Mouse (Mus musculus): ENCODE measurements around the gene Gm20518. TPM values are rescaled to one million over a fixed set of nuclear protein-coding genes. Genes with fewer than 3 reads are reported as not detected.

Gene Gm20518
- polyA plus RNA-seq, 1 experiment from 2014 or later, result 0.54 TPM

- Histone ChIP-seq H3K4me2 (ENCODE audit: low read length) (no peak overlapping the region), H3K27me3 (ENCODE audit: control insufficient read depth, insufficient read depth, low read length) (no peaks in the 10 kb centered on the region), H3K9me3 (ENCODE audit: control insufficient read depth, low read length) (no peaks in the 10 kb centered on the region), H3K36me3 (ENCODE audit: control insufficient read depth, insufficient read depth, low read length) (peaks cover 28% of the 10 kb centered on the region), H3K9ac (replicated peaks; ENCODE audit: low read length) (no peak overlapping the region), H3K27ac (replicated peaks; ENCODE audit: low read depth, low read length) (no peak overlapping the region), H3K4me3 (replicated peaks; ENCODE audit: low read depth, low read length) (no peak overlapping the region), H3K4me1 (ENCODE audit: control insufficient read depth, insufficient read depth, low read length) (peaks cover 7% of the 10 kb centered on the region; the same call in 1 of the 2 replicates)
- WGBS, result 96% methylated on average over 2 of the region's 2 CpGs
- no peak for ATAC-seq (ENCODE audit: low FRiP score, low TSS enrichment)
- no peak for DNase-seq
Observed at GRCm38 (mm10) chr16:17865293-17865692, 26.2 kb downstream of the Gm20518 start.

DNA sequence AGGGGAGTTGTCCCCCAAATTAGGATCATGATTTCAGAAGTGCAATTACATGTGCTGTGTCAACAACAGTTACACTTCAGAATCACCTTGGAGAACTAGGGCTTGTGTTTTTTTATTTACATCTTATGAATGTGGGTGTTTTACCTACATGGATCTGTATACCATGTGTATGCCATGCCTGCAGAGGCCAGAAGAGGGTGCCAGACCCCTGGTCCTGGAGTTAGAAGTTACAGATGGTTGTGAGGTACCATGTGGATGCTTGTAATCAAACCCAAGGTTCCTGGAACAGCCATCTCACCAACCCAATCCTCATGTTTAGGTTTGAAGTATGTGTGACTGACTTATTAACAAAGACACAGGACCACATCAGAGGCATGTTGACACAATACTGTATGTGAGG, 32.9 kb downstream of the Gm20518 start:
- Histone ChIP-seq H3K36me3 (ENCODE audit: control insufficient read depth, insufficient read depth, low read length) (peaks cover 62% of the 10 kb centered on the region), H3K4me3 (replicated peaks; ENCODE audit: low read depth, low read length) (no peak overlapping the region), H3K9ac (replicated peaks; ENCODE audit: low read length) (no peak overlapping the region), H3K9me3 (ENCODE audit: control insufficient read depth, low read length) (no peaks in the 10 kb centered on the region), H3K4me2 (ENCODE audit: low read length) (no peak overlapping the region), H3K27ac (replicated peaks; ENCODE audit: low read depth, low read length) (no peak overlapping the region), H3K4me1 (ENCODE audit: control insufficient read depth, insufficient read depth, low read length) (peaks cover 7% of the 10 kb centered on the region; the same call in 1 of the 2 replicates), H3K27me3 (ENCODE audit: control insufficient read depth, insufficient read depth, low read length) (no peaks in the 10 kb centered on the region)
- ATAC-seq (ENCODE audit: low FRiP score, low TSS enrichment), result no peak
- DNase-seq, result peak; percentile 61

DNA sequence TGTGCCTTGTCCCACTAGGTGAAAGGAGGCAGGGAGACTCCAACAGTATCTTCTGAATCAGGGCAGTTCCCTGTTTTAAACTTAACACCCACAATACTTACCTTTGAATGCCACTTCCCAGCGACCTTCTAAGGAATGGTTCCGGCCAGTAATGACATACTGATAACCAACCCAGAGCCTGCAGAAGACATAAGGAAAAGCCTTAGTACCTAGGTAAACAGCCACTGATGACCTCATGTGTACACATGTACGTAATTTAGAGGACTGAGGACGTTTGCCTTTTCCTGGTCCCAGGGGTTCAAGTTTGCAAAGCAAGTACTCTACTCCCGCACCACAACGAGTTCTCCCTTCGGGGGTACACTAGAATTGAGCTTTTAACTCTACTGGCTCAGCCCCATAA, 34.3 kb downstream of the Gm20518 start:
- no peak overlapping the region for H3K27ac ChIP-seq (replicated peaks; ENCODE audit: low read depth, low read length)
- H3K4me1 ChIP-seq (ENCODE audit: control insufficient read depth, insufficient read depth, low read length), result 0 out of 2 replicates have a peak, but pooled peaks cover 3% of the 10 kb centered on the region
- no peaks in the 10 kb centered on the region for H3K27me3 ChIP-seq (ENCODE audit: control insufficient read depth, insufficient read depth, low read length)
- H3K9ac ChIP-seq (replicated peaks; ENCODE audit: low read length), result no peak overlapping the region
- WGBS, result 93% methylated on average over 7 of the region's 7 CpGs
- H3K36me3 ChIP-seq (ENCODE audit: control insufficient read depth, insufficient read depth, low read length), result peaks cover 74% of the 10 kb centered on the region
- no peaks in the 10 kb centered on the region for H3K9me3 ChIP-seq (ENCODE audit: control insufficient read depth, low read length)
- no peak overlapping the region for H3K4me2 ChIP-seq (ENCODE audit: low read length)
- H3K4me3 ChIP-seq (replicated peaks; ENCODE audit: low read depth, low read length), result no peak overlapping the region
- ATAC-seq (ENCODE audit: low FRiP score, low TSS enrichment), result no peak
- no peak for DNase-seq

DNA sequence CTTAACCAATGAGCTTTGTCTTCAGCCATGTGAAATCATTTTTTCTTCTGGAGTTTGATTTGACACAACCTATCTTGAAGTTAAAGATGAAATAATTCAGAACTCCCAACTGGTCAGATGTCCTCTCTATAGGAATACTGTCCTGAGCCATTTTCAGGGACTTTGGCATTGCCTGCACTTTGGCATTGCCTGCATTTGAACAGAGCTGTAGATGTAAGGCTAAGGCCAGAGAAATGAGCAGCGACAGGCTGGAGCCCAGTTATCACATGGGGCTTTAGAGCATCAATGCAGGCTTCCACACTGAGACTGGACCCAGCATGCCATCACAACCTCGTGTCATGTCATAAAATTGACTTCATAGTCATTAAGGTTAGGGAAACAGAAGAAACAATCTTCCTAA, 38.2 kb downstream of the Gm20518 start:
- Histone ChIP-seq H3K27ac (replicated peaks; ENCODE audit: low read depth, low read length) (no peak overlapping the region), H3K4me1 (ENCODE audit: control insufficient read depth, insufficient read depth, low read length) (no peaks in the 10 kb centered on the region), H3K4me2 (ENCODE audit: low read length) (no peak overlapping the region), H3K9me3 (ENCODE audit: control insufficient read depth, low read length) (no peaks in the 10 kb centered on the region), H3K36me3 (ENCODE audit: control insufficient read depth, insufficient read depth, low read length) (peaks cover 87% of the 10 kb centered on the region), H3K9ac (replicated peaks; ENCODE audit: low read length) (no peak overlapping the region), H3K27me3 (ENCODE audit: control insufficient read depth, insufficient read depth, low read length) (no peaks in the 10 kb centered on the region), H3K4me3 (replicated peaks; ENCODE audit: low read depth, low read length) (no peak overlapping the region)
- 91% methylated on average over 2 of the region's 2 CpGs for WGBS
- ATAC-seq (ENCODE audit: low FRiP score, low TSS enrichment) (no peak), DNase-seq (no peak)

DNA sequence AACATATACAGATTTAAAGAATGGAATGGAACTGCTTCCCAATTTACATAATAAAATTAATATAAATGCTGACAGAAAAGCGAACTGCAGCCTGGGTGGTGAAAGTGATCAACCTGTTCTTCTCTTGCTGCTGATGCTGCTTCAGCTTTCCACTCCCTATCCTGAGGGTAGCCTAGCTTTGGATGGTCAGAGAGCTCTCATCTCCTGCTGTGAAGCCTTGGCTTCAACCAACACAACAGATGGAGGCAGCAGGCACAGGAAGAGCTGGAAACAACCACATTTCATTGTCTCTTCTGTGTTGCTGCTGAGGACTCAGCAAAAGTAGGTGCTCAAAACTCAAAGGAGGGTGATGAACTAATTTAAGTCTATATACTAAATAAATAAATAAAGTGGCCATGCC, 39.6 kb downstream of the Gm20518 start:
- H3K27ac ChIP-seq (replicated peaks; ENCODE audit: low read depth, low read length), result no peak overlapping the region
- H3K4me1 ChIP-seq (ENCODE audit: control insufficient read depth, insufficient read depth, low read length), result no peaks in the 10 kb centered on the region
- DNase-seq (no peak), ATAC-seq (ENCODE audit: low FRiP score, low TSS enrichment) (no peak)
- WGBS, result 98% methylated on average over 1 of the region's 1 CpGs
- no peaks in the 10 kb centered on the region for H3K27me3 ChIP-seq (ENCODE audit: control insufficient read depth, insufficient read depth, low read length)
- no peak overlapping the region for H3K4me2 ChIP-seq (ENCODE audit: low read length)
- no peaks in the 10 kb centered on the region for H3K9me3 ChIP-seq (ENCODE audit: control insufficient read depth, low read length)
- H3K4me3 ChIP-seq (replicated peaks; ENCODE audit: low read depth, low read length), result no peak overlapping the region
- H3K9ac ChIP-seq (replicated peaks; ENCODE audit: low read length), result no peak overlapping the region
- peaks cover 87% of the 10 kb centered on the region for H3K36me3 ChIP-seq (ENCODE audit: control insufficient read depth, insufficient read depth, low read length)

DNA sequence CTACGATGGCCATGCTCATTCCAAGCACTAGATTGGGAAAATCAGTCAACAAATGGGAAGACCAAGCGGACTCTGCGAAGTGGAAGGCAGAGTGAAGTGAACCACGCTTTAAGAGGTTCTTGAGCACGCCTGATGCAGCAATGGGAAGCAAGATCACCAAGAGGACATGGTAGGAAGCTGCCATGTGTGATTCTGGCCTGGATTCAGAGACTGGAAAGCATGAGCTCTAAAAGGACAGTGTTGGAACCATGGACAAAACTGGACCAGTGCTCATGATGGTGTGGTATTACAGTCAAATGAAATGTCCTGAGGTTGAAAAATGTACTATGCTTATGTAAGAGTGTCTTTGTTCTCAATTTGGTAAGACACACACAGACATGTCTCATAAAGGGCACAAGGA, 40.1 kb downstream of the Gm20518 start:
- 96% methylated on average over 5 of the region's 5 CpGs for WGBS
- Histone ChIP-seq H3K4me1 (ENCODE audit: control insufficient read depth, insufficient read depth, low read length) (no peaks in the 10 kb centered on the region), H3K4me3 (replicated peaks; ENCODE audit: low read depth, low read length) (no peak overlapping the region), H3K4me2 (ENCODE audit: low read length) (no peak overlapping the region), H3K36me3 (ENCODE audit: control insufficient read depth, insufficient read depth, low read length) (peaks cover 87% of the 10 kb centered on the region), H3K27me3 (ENCODE audit: control insufficient read depth, insufficient read depth, low read length) (no peaks in the 10 kb centered on the region), H3K9ac (replicated peaks; ENCODE audit: low read length) (no peak overlapping the region), H3K9me3 (ENCODE audit: control insufficient read depth, low read length) (no peaks in the 10 kb centered on the region), H3K27ac (replicated peaks; ENCODE audit: low read depth, low read length) (no peak overlapping the region)
- DNase-seq, result no peak
- no peak for ATAC-seq (ENCODE audit: low FRiP score, low TSS enrichment)

DNA sequence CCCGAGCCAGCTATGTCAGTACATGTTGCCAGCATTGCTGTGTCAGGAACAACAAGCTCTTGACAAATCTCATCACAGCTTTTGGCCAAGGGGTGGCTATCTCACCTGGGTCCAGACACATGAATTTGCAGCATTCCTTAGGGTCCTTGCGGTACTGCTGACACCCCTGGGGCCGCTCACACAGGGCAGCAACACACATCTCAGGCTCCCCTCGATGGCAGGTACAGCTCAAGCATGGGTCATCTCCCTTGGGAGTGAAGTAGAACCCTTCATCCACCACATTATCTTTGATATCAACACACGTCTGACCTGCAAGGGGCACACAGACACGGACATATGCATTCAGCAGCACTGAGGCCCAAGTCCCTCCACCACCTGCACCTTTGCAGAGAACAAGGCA, 42.0 kb downstream of the Gm20518 start:
- Histone ChIP-seq H3K4me1 (ENCODE audit: control insufficient read depth, insufficient read depth, low read length) (no peaks in the 10 kb centered on the region), H3K27ac (replicated peaks; ENCODE audit: low read depth, low read length) (no peak overlapping the region), H3K27me3 (ENCODE audit: control insufficient read depth, insufficient read depth, low read length) (no peaks in the 10 kb centered on the region), H3K9me3 (ENCODE audit: control insufficient read depth, low read length) (no peaks in the 10 kb centered on the region), H3K36me3 (ENCODE audit: control insufficient read depth, insufficient read depth, low read length) (peaks cover 91% of the 10 kb centered on the region), H3K9ac (replicated peaks; ENCODE audit: low read length) (no peak overlapping the region), H3K4me3 (replicated peaks; ENCODE audit: low read depth, low read length) (no peak overlapping the region), H3K4me2 (ENCODE audit: low read length) (no peak overlapping the region)
- ATAC-seq (ENCODE audit: low FRiP score, low TSS enrichment) (no peak), DNase-seq (no peak)
- 86% methylated on average over 6 of the region's 6 CpGs for WGBS

DNA sequence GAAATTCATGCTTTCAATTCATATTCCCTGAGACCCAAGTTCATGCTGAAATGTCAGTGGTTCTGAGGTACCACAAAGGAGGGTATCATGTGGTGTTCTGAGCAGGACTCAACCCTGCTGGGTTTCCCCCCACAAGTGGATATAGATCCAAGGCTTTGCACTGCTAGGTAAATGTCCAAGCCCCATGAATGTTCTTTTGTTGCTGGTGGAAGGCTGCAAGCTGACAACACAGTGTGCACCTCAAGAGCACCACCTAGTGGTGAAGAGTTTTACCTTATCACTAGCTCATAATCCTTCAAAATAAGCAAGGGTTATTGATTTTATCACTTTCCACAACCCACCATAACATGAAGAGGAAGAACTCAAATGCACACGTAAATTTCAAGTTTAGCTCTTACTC, 42.5 kb downstream of the Gm20518 start:
- peak overlapping the region; percentile 69 for H3K27ac ChIP-seq (replicated peaks; ENCODE audit: low read depth, low read length)
- ATAC-seq (ENCODE audit: low FRiP score, low TSS enrichment) (no peak; the same call in 1 of the 2 replicates), DNase-seq (peak; percentile 94)
- no peaks in the 10 kb centered on the region for H3K9me3 ChIP-seq (ENCODE audit: control insufficient read depth, low read length)
- H3K4me1 ChIP-seq (ENCODE audit: control insufficient read depth, insufficient read depth, low read length), result no peaks in the 10 kb centered on the region
- WGBS, result 26% methylated on average over 1 of the region's 1 CpGs
- 0 out of 2 replicates have a peak overlapping the region, but pooled peaks have one; percentile 14 for H3K9ac ChIP-seq (replicated peaks; ENCODE audit: low read length)
- H3K4me3 ChIP-seq (replicated peaks; ENCODE audit: low read depth, low read length), result no peak overlapping the region
- H3K27me3 ChIP-seq (ENCODE audit: control insufficient read depth, insufficient read depth, low read length), result no peaks in the 10 kb centered on the region
- no peak overlapping the region for H3K4me2 ChIP-seq (ENCODE audit: low read length)
- H3K36me3 ChIP-seq (ENCODE audit: control insufficient read depth, insufficient read depth, low read length), result peaks cover 92% of the 10 kb centered on the region

DNA sequence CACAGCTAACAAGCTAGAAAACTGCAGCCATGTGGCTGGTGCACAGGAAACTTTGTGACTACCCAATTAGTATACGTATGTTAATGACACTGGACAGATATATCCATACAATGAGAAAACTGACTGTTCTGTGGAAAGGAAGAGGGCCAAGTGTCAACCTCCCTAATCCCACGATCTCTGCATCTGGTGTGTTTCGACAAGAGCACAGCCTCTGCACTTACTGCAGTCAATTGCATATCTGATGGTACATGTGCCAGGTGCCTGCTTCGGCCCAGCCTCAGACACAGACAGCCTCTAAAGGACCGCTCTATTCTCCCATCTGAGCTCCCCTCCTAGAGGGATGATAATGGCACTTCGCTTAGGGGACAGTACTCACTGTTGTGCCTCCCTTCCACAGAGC, 43.0 kb downstream of the Gm20518 start:
- H3K4me2 ChIP-seq (ENCODE audit: low read length), result no peak overlapping the region
- no peaks in the 10 kb centered on the region for H3K27me3 ChIP-seq (ENCODE audit: control insufficient read depth, insufficient read depth, low read length)
- no peaks in the 10 kb centered on the region for H3K4me1 ChIP-seq (ENCODE audit: control insufficient read depth, insufficient read depth, low read length)
- H3K9me3 ChIP-seq (ENCODE audit: control insufficient read depth, low read length), result no peaks in the 10 kb centered on the region
- H3K9ac ChIP-seq (replicated peaks; ENCODE audit: low read length), result 0 out of 2 replicates have a peak overlapping the region, but pooled peaks have one; percentile 14
- no peak overlapping the region for H3K4me3 ChIP-seq (replicated peaks; ENCODE audit: low read depth, low read length)
- peaks cover 93% of the 10 kb centered on the region for H3K36me3 ChIP-seq (ENCODE audit: control insufficient read depth, insufficient read depth, low read length)
- 97% methylated on average over 6 of the region's 6 CpGs for WGBS
- ATAC-seq (ENCODE audit: low FRiP score, low TSS enrichment), result no peak
- peak overlapping the region; percentile 69 for H3K27ac ChIP-seq (replicated peaks; ENCODE audit: low read depth, low read length)
- DNase-seq, result no peak

All from midbrain, embryonic 14.5 days (tissue).